Mouse (Mus musculus): ENCODE results near the gene Lyrm7.

Lyrm7 gene

GRCm38 (mm10) chr11:54849961-54850758 is 10.6 kb downstream of the Lyrm7 start:
- DNase-seq (ENCODE audit: extremely low read depth, insufficient read length, low spot score), result no peak

GRCm38 (mm10) chr11:54845470-54846442 is 15.0 kb downstream of the Lyrm7 start:
- no peak for DNase-seq (ENCODE audit: extremely low read depth, insufficient read length, low spot score)

GRCm38 (mm10) chr11:54844959-54845358 is 15.8 kb downstream of the Lyrm7 start:
- no peak for DNase-seq (ENCODE audit: extremely low read depth, insufficient read length, low spot score)

GRCm38 (mm10) chr11:54844424-54844823 is 16.3 kb downstream of the Lyrm7 start:
- no peak for DNase-seq (ENCODE audit: extremely low read depth, insufficient read length, low spot score)

- DNase-seq (ENCODE audit: extremely low read depth, insufficient read length, low spot score), result no peak
Observed at GRCm38 (mm10) chr11:54840891-54841290, 19.8 kb downstream of the Lyrm7 start.

- no peak for DNase-seq (ENCODE audit: extremely low read depth, insufficient read length, low spot score)
Observed at GRCm38 (mm10) chr11:54839696-54840095, 21.0 kb downstream of the Lyrm7 start.

- no peak for DNase-seq (ENCODE audit: extremely low read depth, insufficient read length, low spot score)
Observed at GRCm38 (mm10) chr11:54836106-54836505, 24.6 kb downstream of the Lyrm7 start.

GRCm38 (mm10) chr11:54834596-54834995 is 26.1 kb downstream of the Lyrm7 start:
- no peak for DNase-seq (ENCODE audit: extremely low read depth, insufficient read length, low spot score)

GRCm38 (mm10) chr11:54833833-54834232 is 26.9 kb downstream of the Lyrm7 start:
- DNase-seq (ENCODE audit: extremely low read depth, insufficient read length, low spot score), result no peak

GRCm38 (mm10) chr11:54826819-54827218 is 33.9 kb downstream of the Lyrm7 start:
- DNase-seq (ENCODE audit: extremely low read depth, insufficient read length, low spot score), result no peak

- no peak for DNase-seq (ENCODE audit: extremely low read depth, insufficient read length, low spot score)
Observed at GRCm38 (mm10) chr11:54825774-54826173, 34.9 kb downstream of the Lyrm7 start.

- DNase-seq (ENCODE audit: extremely low read depth, insufficient read length, low spot score), result no peak
Observed at GRCm38 (mm10) chr11:54823467-54823866, 37.2 kb downstream of the Lyrm7 start.

GRCm38 (mm10) chr11:54819489-54819888 is 41.2 kb downstream of the Lyrm7 start:
- no peak for DNase-seq (ENCODE audit: extremely low read depth, insufficient read length, low spot score)

GRCm38 (mm10) chr11:54817449-54817848 is 43.3 kb downstream of the Lyrm7 start:
- no peak for DNase-seq (ENCODE audit: extremely low read depth, insufficient read length, low spot score)

- no peak for DNase-seq (ENCODE audit: extremely low read depth, insufficient read length, low spot score)
Observed at GRCm38 (mm10) chr11:54815659-54816058, 45.1 kb downstream of the Lyrm7 start.

GRCm38 (mm10) chr11:54812812-54813516 is 47.8 kb downstream of the Lyrm7 start:
- no peak for DNase-seq (ENCODE audit: extremely low read depth, insufficient read length, low spot score)

GRCm38 (mm10) chr11:54812314-54812713 is 48.4 kb downstream of the Lyrm7 start:
- DNase-seq (ENCODE audit: extremely low read depth, insufficient read length, low spot score), result no peak

GRCm38 (mm10) chr11:54811054-54811453 is 49.7 kb downstream of the Lyrm7 start:
- no peak for DNase-seq (ENCODE audit: extremely low read depth, insufficient read length, low spot score)

GRCm38 (mm10) chr11:54809582-54809981 is 51.1 kb downstream of the Lyrm7 start:
- DNase-seq (ENCODE audit: extremely low read depth, insufficient read length, low spot score), result no peak

- DNase-seq (ENCODE audit: extremely low read depth, insufficient read length, low spot score), result no peak
Observed at GRCm38 (mm10) chr11:54808177-54808576, 52.5 kb downstream of the Lyrm7 start.

GRCm38 (mm10) chr11:54807669-54808068 is 53.0 kb downstream of the Lyrm7 start:
- DNase-seq (ENCODE audit: extremely low read depth, insufficient read length, low spot score), result no peak

All from 3134 (cell line).